Mouse (Mus musculus): ENCODE measurements around the gene Wdr59. TPM values are rescaled to one million over a fixed set of nuclear protein-coding genes. Genes with fewer than 3 reads are reported as not detected.
A peak's percentile ranks its signal among the peaks of the same experiment; 100 is the strongest.

Wdr59 gene
- polyA plus RNA-seq, 1 experiment: not detected

GRCm38 (mm10) chr8:111563687-111564086 is 41.8 kb upstream of the Wdr59 start:
- peaks cover 17% of the 10 kb centered on the region for H3K4me1 ChIP-seq (ENCODE audit: control insufficient read depth, insufficient read depth, low read length)
- no peak overlapping the region for H3K27ac ChIP-seq (ENCODE audit: insufficient read depth, low read depth, low read length)
- no peak overlapping the region for H3K4me3 ChIP-seq (ENCODE audit: insufficient read depth, low read depth, low read length)
- WGBS: 86% methylated on average over 4 of the region's 4 CpGs
- no peak for TF ChIP-seq CTCF (IDR thresholded peaks at IDR 0.05; ENCODE audit: insufficient read depth, low read depth, low read length)
- TF ChIP-seq POLR2A (IDR thresholded peaks at IDR 0.05; ENCODE audit: insufficient read depth, low read depth, low read length): no peak

- Histone ChIP-seq H3K4me3 (ENCODE audit: insufficient read depth, low read depth, low read length) (no peak overlapping the region), H3K27ac (ENCODE audit: insufficient read depth, low read depth, low read length) (no peak overlapping the region), H3K4me1 (ENCODE audit: control insufficient read depth, insufficient read depth, low read length) (peaks cover 13% of the 10 kb centered on the region)
- 99% methylated on average over 5 of the region's 5 CpGs for WGBS
- TF ChIP-seq CTCF (IDR thresholded peaks at IDR 0.05; ENCODE audit: insufficient read depth, low read depth, low read length) (no peak), POLR2A (IDR thresholded peaks at IDR 0.05; ENCODE audit: insufficient read depth, low read depth, low read length) (no peak)
These were observed 41.2 kb upstream of the Wdr59 start for GRCm38 (mm10) chr8:111563075-111563474.

- Histone ChIP-seq H3K27ac (ENCODE audit: insufficient read depth, low read depth, low read length) (no peak overlapping the region), H3K4me3 (ENCODE audit: insufficient read depth, low read depth, low read length) (no peak overlapping the region), H3K4me1 (ENCODE audit: control insufficient read depth, insufficient read depth, low read length) (peaks cover 10% of the 10 kb centered on the region)
- TF ChIP-seq CTCF (IDR thresholded peaks at IDR 0.05; ENCODE audit: insufficient read depth, low read depth, low read length) (no peak), POLR2A (IDR thresholded peaks at IDR 0.05; ENCODE audit: insufficient read depth, low read depth, low read length) (no peak)
- WGBS: 93% methylated on average over 5 of the region's 5 CpGs
These were observed 40.4 kb upstream of the Wdr59 start for GRCm38 (mm10) chr8:111562274-111562803.

GRCm38 (mm10) chr8:111561824-111562223 is 39.9 kb upstream of the Wdr59 start:
- 55% methylated on average over 4 of the region's 4 CpGs for WGBS
- H3K4me3 ChIP-seq (ENCODE audit: insufficient read depth, low read depth, low read length): no peak overlapping the region
- no peak overlapping the region for H3K27ac ChIP-seq (ENCODE audit: insufficient read depth, low read depth, low read length)
- no peak for TF ChIP-seq POLR2A (IDR thresholded peaks at IDR 0.05; ENCODE audit: insufficient read depth, low read depth, low read length)
- no peak for TF ChIP-seq CTCF (IDR thresholded peaks at IDR 0.05; ENCODE audit: insufficient read depth, low read depth, low read length)
- H3K4me1 ChIP-seq (ENCODE audit: control insufficient read depth, insufficient read depth, low read length): peaks cover 12% of the 10 kb centered on the region

- WGBS: 45% methylated on average over 8 of the region's 8 CpGs
- H3K4me3 ChIP-seq (ENCODE audit: insufficient read depth, low read depth, low read length): no peak overlapping the region
- no peak overlapping the region for H3K27ac ChIP-seq (ENCODE audit: insufficient read depth, low read depth, low read length)
- peaks cover 28% of the 10 kb centered on the region for H3K4me1 ChIP-seq (ENCODE audit: control insufficient read depth, insufficient read depth, low read length)
- TF ChIP-seq CTCF (IDR thresholded peaks at IDR 0.05; ENCODE audit: insufficient read depth, low read depth, low read length): no peak
- no peak for TF ChIP-seq POLR2A (IDR thresholded peaks at IDR 0.05; ENCODE audit: insufficient read depth, low read depth, low read length)
These were observed 29.7 kb upstream of the Wdr59 start for GRCm38 (mm10) chr8:111551511-111552130.

GRCm38 (mm10) chr8:111550002-111550870 is 28.3 kb upstream of the Wdr59 start:
- TF ChIP-seq POLR2A (IDR thresholded peaks at IDR 0.05; ENCODE audit: insufficient read depth, low read depth, low read length): no peak
- no peak for TF ChIP-seq CTCF (IDR thresholded peaks at IDR 0.05; ENCODE audit: insufficient read depth, low read depth, low read length)
- H3K4me1 ChIP-seq (ENCODE audit: control insufficient read depth, insufficient read depth, low read length): peaks cover 23% of the 10 kb centered on the region
- peak overlapping the region; percentile 54; the same call in 1 of the 2 replicates for H3K27ac ChIP-seq (ENCODE audit: insufficient read depth, low read depth, low read length)
- no peak overlapping the region for H3K4me3 ChIP-seq (ENCODE audit: insufficient read depth, low read depth, low read length)
- WGBS: 55% methylated on average over 9 of the region's 9 CpGs

- Histone ChIP-seq H3K4me3 (ENCODE audit: insufficient read depth, low read depth, low read length) (no peak overlapping the region), H3K4me1 (ENCODE audit: control insufficient read depth, insufficient read depth, low read length) (peaks cover 22% of the 10 kb centered on the region), H3K27ac (ENCODE audit: insufficient read depth, low read depth, low read length) (no peak overlapping the region)
- no peak for TF ChIP-seq POLR2A (IDR thresholded peaks at IDR 0.05; ENCODE audit: insufficient read depth, low read depth, low read length)
- TF ChIP-seq CTCF (IDR thresholded peaks at IDR 0.05; ENCODE audit: insufficient read depth, low read depth, low read length): no peak
- 73% methylated on average over 6 of the region's 6 CpGs for WGBS
These were observed 26.3 kb upstream of the Wdr59 start for GRCm38 (mm10) chr8:111548201-111548600.

GRCm38 (mm10) chr8:111547144-111547543 is 25.3 kb upstream of the Wdr59 start:
- TF ChIP-seq CTCF (IDR thresholded peaks at IDR 0.05; ENCODE audit: insufficient read depth, low read depth, low read length) (no peak), POLR2A (IDR thresholded peaks at IDR 0.05; ENCODE audit: insufficient read depth, low read depth, low read length) (no peak)
- H3K27ac ChIP-seq (ENCODE audit: insufficient read depth, low read depth, low read length): peak overlapping the region; percentile 80
- H3K4me1 ChIP-seq (ENCODE audit: control insufficient read depth, insufficient read depth, low read length): peaks cover 23% of the 10 kb centered on the region
- H3K4me3 ChIP-seq (ENCODE audit: insufficient read depth, low read depth, low read length): no peak overlapping the region
- 54% methylated on average over 3 of the region's 3 CpGs for WGBS
